Mouse (Mus musculus): ENCODE data around the gene Atxn7l1. TPM values are rescaled to one million over a fixed set of nuclear protein-coding genes. Genes with fewer than 3 reads are reported as not detected.

Gene Atxn7l1
- polyA plus RNA-seq, 1 experiment = 129 TPM

DNA sequence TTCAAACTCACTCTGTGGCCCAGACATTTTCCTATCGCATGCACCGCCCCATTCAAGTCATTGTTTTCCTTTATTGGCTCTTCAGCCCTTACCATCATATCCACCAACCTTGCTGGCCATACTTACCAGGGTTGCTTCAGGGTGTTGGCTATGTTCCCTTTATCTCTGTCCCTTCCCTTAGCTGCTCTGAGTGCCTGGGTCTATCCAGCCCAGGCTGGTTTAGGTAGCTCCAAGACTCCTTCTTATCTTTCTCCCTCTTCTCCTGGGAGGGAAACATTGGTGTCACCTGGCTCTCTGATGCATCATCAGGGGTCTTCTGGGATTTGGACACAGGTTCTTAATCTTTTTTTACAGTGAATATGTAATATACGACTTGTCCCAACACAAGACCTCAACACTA is 36.6 kb downstream of the Atxn7l1 start:
- Histone ChIP-seq H3K27ac (ENCODE audit: control insufficient read depth, insufficient read depth, low read length) (no peak overlapping the region), H3K27me3 (ENCODE audit: control insufficient read depth, insufficient read depth, low read length) (no peaks in the 10 kb centered on the region), H3K36me3 (ENCODE audit: control insufficient read depth, insufficient read depth, low read length) (no peaks in the 10 kb centered on the region), H3K4me1 (replicated peaks; ENCODE audit: control insufficient read depth, insufficient read depth, low read length) (peaks cover 10% of the 10 kb centered on the region), H3K4me3 (ENCODE audit: control insufficient read depth, insufficient read depth, low read length) (no peak overlapping the region)
- DNase-seq = no peak
- TF ChIP-seq POLR2A (IDR thresholded peaks at IDR 0.05; ENCODE audit: control insufficient read depth, extremely low read depth, insufficient read depth, low read length, poor library complexity) (no peak), CTCF (IDR thresholded peaks at IDR 0.05; ENCODE audit: borderline replicate concordance, control insufficient read depth, extremely low read depth, insufficient read depth, low read length, poor library complexity) (no peak)
- over 99% methylated on average over 3 of the region's 3 CpGs for WGBS

DNA sequence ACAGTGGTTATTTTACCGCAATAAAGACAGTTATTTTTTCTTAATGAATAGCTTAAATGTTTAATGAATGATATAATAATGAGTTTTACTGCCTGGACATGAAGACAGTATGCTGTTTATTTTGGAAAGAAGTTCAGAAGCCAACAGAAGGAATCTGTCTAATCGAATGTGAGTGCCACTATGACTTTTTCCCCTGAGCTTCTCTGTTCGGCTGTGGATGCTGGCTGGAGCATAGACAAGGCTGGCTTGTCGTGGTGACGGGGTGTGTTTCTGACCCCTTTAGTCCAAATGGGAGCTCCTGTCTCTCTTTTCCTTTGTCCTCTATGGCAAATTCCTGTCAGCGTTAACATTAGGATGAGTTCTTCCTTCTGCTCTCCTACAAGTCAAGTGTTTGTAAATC is 37.6 kb downstream of the Atxn7l1 start:
- Histone ChIP-seq H3K4me1 (replicated peaks; ENCODE audit: control insufficient read depth, insufficient read depth, low read length) (peaks cover 10% of the 10 kb centered on the region), H3K27me3 (ENCODE audit: control insufficient read depth, insufficient read depth, low read length) (no peaks in the 10 kb centered on the region), H3K27ac (ENCODE audit: control insufficient read depth, insufficient read depth, low read length) (no peak overlapping the region), H3K4me3 (ENCODE audit: control insufficient read depth, insufficient read depth, low read length) (no peak overlapping the region), H3K36me3 (ENCODE audit: control insufficient read depth, insufficient read depth, low read length) (no peaks in the 10 kb centered on the region)
- no peak for DNase-seq
- WGBS = 97% methylated on average over 6 of the region's 6 CpGs
- TF ChIP-seq POLR2A (IDR thresholded peaks at IDR 0.05; ENCODE audit: control insufficient read depth, extremely low read depth, insufficient read depth, low read length, poor library complexity) = no peak
- TF ChIP-seq CTCF (IDR thresholded peaks at IDR 0.05; ENCODE audit: borderline replicate concordance, control insufficient read depth, extremely low read depth, insufficient read depth, low read length, poor library complexity) = no peak

DNA sequence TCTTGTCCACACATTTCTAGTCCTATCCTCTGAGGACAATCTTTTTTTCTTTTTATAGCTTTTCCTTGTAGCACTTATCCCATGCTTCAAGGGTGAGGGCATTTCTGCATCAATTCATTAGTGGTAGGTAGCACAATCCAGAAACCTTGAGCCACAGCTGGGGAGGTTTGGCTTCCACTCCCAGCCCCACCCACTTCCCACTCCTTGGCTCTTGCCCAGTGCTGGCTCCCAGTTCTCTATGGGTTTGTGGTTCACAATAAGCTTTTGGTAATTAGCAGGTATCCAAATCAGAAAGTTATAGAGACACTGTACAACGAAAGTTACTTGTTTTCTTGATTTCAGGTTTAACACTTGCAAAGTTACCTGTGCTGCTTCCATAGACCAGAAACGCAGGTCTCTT is 38.8 kb downstream of the Atxn7l1 start:
- H3K27me3 ChIP-seq (ENCODE audit: control insufficient read depth, insufficient read depth, low read length) = no peaks in the 10 kb centered on the region
- no peak overlapping the region for H3K27ac ChIP-seq (ENCODE audit: control insufficient read depth, insufficient read depth, low read length)
- no peak for DNase-seq
- no peak overlapping the region for H3K4me3 ChIP-seq (ENCODE audit: control insufficient read depth, insufficient read depth, low read length)
- TF ChIP-seq POLR2A (IDR thresholded peaks at IDR 0.05; ENCODE audit: control insufficient read depth, extremely low read depth, insufficient read depth, low read length, poor library complexity) (no peak), CTCF (IDR thresholded peaks at IDR 0.05; ENCODE audit: borderline replicate concordance, control insufficient read depth, extremely low read depth, insufficient read depth, low read length, poor library complexity) (no peak)
- WGBS = 92% methylated on average over 2 of the region's 2 CpGs
- no peaks in the 10 kb centered on the region for H3K36me3 ChIP-seq (ENCODE audit: control insufficient read depth, insufficient read depth, low read length)
- peaks cover 10% of the 10 kb centered on the region for H3K4me1 ChIP-seq (replicated peaks; ENCODE audit: control insufficient read depth, insufficient read depth, low read length)

GRCm38 (mm10) chr12:33190133-33190532 is 42.6 kb downstream of the Atxn7l1 start:
- Histone ChIP-seq H3K36me3 (ENCODE audit: control insufficient read depth, insufficient read depth, low read length) (no peaks in the 10 kb centered on the region), H3K27me3 (ENCODE audit: control insufficient read depth, insufficient read depth, low read length) (no peaks in the 10 kb centered on the region), H3K4me3 (ENCODE audit: control insufficient read depth, insufficient read depth, low read length) (no peak overlapping the region), H3K27ac (ENCODE audit: control insufficient read depth, insufficient read depth, low read length) (no peak overlapping the region), H3K4me1 (replicated peaks; ENCODE audit: control insufficient read depth, insufficient read depth, low read length) (no peaks in the 10 kb centered on the region)
- TF ChIP-seq POLR2A (IDR thresholded peaks at IDR 0.05; ENCODE audit: control insufficient read depth, extremely low read depth, insufficient read depth, low read length, poor library complexity) = no peak
- TF ChIP-seq CTCF (IDR thresholded peaks at IDR 0.05; ENCODE audit: borderline replicate concordance, control insufficient read depth, extremely low read depth, insufficient read depth, low read length, poor library complexity) = no peak
- no peak for DNase-seq
- WGBS = 51% methylated on average over 7 of the region's 7 CpGs

- DNase-seq = no peak
- no peak for TF ChIP-seq POLR2A (IDR thresholded peaks at IDR 0.05; ENCODE audit: control insufficient read depth, extremely low read depth, insufficient read depth, low read length, poor library complexity)
- TF ChIP-seq CTCF (IDR thresholded peaks at IDR 0.05; ENCODE audit: borderline replicate concordance, control insufficient read depth, extremely low read depth, insufficient read depth, low read length, poor library complexity) = no peak
- Histone ChIP-seq H3K4me1 (replicated peaks; ENCODE audit: control insufficient read depth, insufficient read depth, low read length) (no peaks in the 10 kb centered on the region), H3K36me3 (ENCODE audit: control insufficient read depth, insufficient read depth, low read length) (no peaks in the 10 kb centered on the region), H3K27ac (ENCODE audit: control insufficient read depth, insufficient read depth, low read length) (no peak overlapping the region), H3K27me3 (ENCODE audit: control insufficient read depth, insufficient read depth, low read length) (no peaks in the 10 kb centered on the region), H3K4me3 (ENCODE audit: control insufficient read depth, insufficient read depth, low read length) (no peak overlapping the region)
- 88% methylated on average over 6 of the region's 6 CpGs for WGBS
These were observed 43.1 kb downstream of the Atxn7l1 start for GRCm38 (mm10) chr12:33190633-33191032.

DNA sequence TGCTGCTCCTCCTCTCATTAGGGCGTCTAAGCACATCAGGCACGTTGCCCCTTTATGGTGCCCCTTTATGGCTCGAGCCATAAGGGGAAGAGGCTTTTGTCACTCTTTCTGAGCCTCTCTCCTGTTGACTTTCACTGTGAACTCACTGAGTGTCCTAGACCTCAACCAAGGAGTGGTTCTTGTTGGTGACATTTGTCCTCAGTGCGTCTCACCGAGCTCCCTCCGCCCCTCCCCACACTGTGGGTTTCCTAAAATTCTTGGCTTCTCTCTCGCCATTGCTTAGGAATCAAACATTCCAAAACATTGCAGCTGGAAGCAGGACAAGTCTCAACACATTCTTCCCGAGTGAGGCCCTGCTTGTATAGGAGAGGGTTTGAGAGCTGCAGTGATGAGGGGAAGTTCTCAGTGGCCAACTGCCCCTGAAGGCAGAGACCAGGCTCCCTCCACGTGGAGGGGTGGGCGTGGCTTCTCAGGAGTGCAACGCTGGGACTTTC is 46.0 kb downstream of the Atxn7l1 start:
- Histone ChIP-seq H3K4me3 (ENCODE audit: control insufficient read depth, insufficient read depth, low read length) (no peak overlapping the region), H3K4me1 (replicated peaks; ENCODE audit: control insufficient read depth, insufficient read depth, low read length) (no peaks in the 10 kb centered on the region), H3K27ac (ENCODE audit: control insufficient read depth, insufficient read depth, low read length) (no peak overlapping the region), H3K27me3 (ENCODE audit: control insufficient read depth, insufficient read depth, low read length) (no peaks in the 10 kb centered on the region), H3K36me3 (ENCODE audit: control insufficient read depth, insufficient read depth, low read length) (no peaks in the 10 kb centered on the region)
- 72% methylated on average over 11 of the region's 11 CpGs for whole genome bisulfite sequencing
- DNase-seq = no peak
- TF ChIP-seq CTCF (IDR thresholded peaks at IDR 0.05; ENCODE audit: borderline replicate concordance, control insufficient read depth, extremely low read depth, insufficient read depth, low read length, poor library complexity) = no peak
- TF ChIP-seq POLR2A (IDR thresholded peaks at IDR 0.05; ENCODE audit: control insufficient read depth, extremely low read depth, insufficient read depth, low read length, poor library complexity) = no peak

DNA sequence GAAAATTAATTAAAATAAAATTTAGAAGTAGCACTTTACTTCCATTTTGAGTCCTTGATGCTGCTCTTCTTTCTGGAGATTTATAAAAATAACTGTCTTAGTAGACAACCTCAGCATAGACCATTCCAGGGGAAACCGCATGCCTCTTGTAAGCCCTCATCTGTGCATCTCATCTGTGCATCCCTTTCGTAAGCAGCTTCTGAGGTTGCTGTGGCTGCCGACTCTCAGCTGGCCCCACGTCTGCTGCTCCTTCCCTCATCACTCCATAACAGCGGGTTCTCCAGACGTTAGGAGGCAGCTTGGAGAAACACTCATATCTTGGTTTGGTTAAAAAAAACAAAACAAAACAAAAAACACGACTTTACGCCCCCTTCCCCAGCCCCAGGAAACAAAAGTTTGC is 47.7 kb downstream of the Atxn7l1 start:
- no peak for DNase-seq
- Histone ChIP-seq H3K4me3 (ENCODE audit: control insufficient read depth, insufficient read depth, low read length) (no peak overlapping the region), H3K36me3 (ENCODE audit: control insufficient read depth, insufficient read depth, low read length) (no peaks in the 10 kb centered on the region), H3K27me3 (ENCODE audit: control insufficient read depth, insufficient read depth, low read length) (no peaks in the 10 kb centered on the region), H3K27ac (ENCODE audit: control insufficient read depth, insufficient read depth, low read length) (no peak overlapping the region), H3K4me1 (replicated peaks; ENCODE audit: control insufficient read depth, insufficient read depth, low read length) (no peaks in the 10 kb centered on the region)
- WGBS = 80% methylated on average over 8 of the region's 8 CpGs
- TF ChIP-seq POLR2A (IDR thresholded peaks at IDR 0.05; ENCODE audit: control insufficient read depth, extremely low read depth, insufficient read depth, low read length, poor library complexity) = no peak
- no peak for TF ChIP-seq CTCF (IDR thresholded peaks at IDR 0.05; ENCODE audit: borderline replicate concordance, control insufficient read depth, extremely low read depth, insufficient read depth, low read length, poor library complexity)
